Mouse (Mus musculus) C2C12 (cell line): ENCODE results near the gene Zmym4.

Source experiments
- CTCF ChIP-seq: IDR thresholded peaks from one replicate; pipeline ENCODE4 v1.5.1; 2011; ENCODE audit not compliant: control insufficient read depth, insufficient read depth, insufficient read length
- MYOD1 ChIP-seq: IDR thresholded peaks from one replicate; pipeline ENCODE4 v1.6.1; 2011; ENCODE audit warnings: low read depth; ENCODE audit not compliant: control insufficient read depth, insufficient read length
- MYOG ChIP-seq: IDR thresholded peaks from one replicate; pipeline ENCODE4 v1.6.1; 2011; ENCODE audit not compliant: control insufficient read depth, insufficient read length; ENCODE audit errors: extremely low read depth

DNA sequence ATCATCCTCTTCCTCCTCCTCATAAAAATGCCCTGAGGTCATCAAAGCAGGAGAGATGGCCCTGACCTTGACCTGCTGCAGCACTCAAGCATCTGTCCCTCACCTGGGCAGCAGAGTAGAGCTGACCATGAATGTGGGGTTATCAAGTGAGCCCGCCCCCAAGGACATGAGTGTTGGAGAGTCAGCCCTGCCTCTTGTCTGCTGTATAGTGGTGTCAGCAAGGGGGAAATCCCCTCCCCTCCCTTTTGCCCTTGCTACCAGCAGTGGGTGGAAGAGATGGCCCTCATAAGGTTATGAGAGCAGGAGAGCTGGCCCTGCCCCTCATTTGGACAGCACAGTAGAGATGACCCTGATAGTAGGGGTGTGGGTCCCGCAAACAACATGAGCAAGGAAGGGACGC, 10.5 kb downstream of the Zmym4 start:
- TF ChIP-seq MYOD1, result no peak
- TF ChIP-seq CTCF, result no peak
- TF ChIP-seq MYOG, result no peak
